Mouse (Mus musculus): ENCODE data around the gene Gm39566. TPM values are rescaled to one million over a fixed set of nuclear protein-coding genes. Genes with fewer than 3 reads are reported as not detected.

The Gm39566 gene
- polyA plus RNA-seq, 1 experiment from 2014 or later: not detected

Other genes with a start within 250 kb of the Gm39566 start
- 26.2 and 29.2 TPM in 2 replicates for gene Wrap53, start 235.0 kb downstream of the Gm39566 start, polyA plus RNA-seq (2015; fragmentation: Nextera tagmentation; extraction: Ambion mirVana)
- gene Trp53, start 234.9 kb downstream of the Gm39566 start, polyA plus RNA-seq (2015; fragmentation: Nextera tagmentation; extraction: Ambion mirVana): 141 and 154 TPM in 2 replicates
- gene Atp1b2, start 209.4 kb downstream of the Gm39566 start, polyA plus RNA-seq (2015; fragmentation: Nextera tagmentation; extraction: Ambion mirVana): 10.5 and 12.7 TPM in 2 replicates
- gene Shbg, start 197.4 kb downstream of the Gm39566 start, polyA plus RNA-seq (2015; fragmentation: Nextera tagmentation; extraction: Ambion mirVana): 0.15 TPM in 1 of 2 replicates, not detected in the other
- gene Sat2, start 193.3 kb downstream of the Gm39566 start, polyA plus RNA-seq (2015; fragmentation: Nextera tagmentation; extraction: Ambion mirVana): 15.2 and 19.2 TPM in 2 replicates
- gene Fxr2, start 182.3 kb downstream of the Gm39566 start, polyA plus RNA-seq (2015; fragmentation: Nextera tagmentation; extraction: Ambion mirVana): 22.2 and 22.6 TPM in 2 replicates
- gene Sox15, start 160.0 kb downstream of the Gm39566 start, polyA plus RNA-seq (2015; fragmentation: Nextera tagmentation; extraction: Ambion mirVana): 0.54 TPM in 1 of 2 replicates, not detected in the other
- 65.5 and 71.0 TPM in 2 replicates for gene Mpdu1, start 152.7 kb downstream of the Gm39566 start, polyA plus RNA-seq (2015; fragmentation: Nextera tagmentation; extraction: Ambion mirVana)
- gene Cd68, start 149.1 kb downstream of the Gm39566 start, polyA plus RNA-seq (2015; fragmentation: Nextera tagmentation; extraction: Ambion mirVana): 19.2 and 19.4 TPM in 2 replicates
- gene Eif4a1, start 142.9 kb downstream of the Gm39566 start, polyA plus RNA-seq (2015; fragmentation: Nextera tagmentation; extraction: Ambion mirVana): 539 and 624 TPM in 2 replicates
- gene Senp3, start 133.2 kb downstream of the Gm39566 start, polyA plus RNA-seq (2015; fragmentation: Nextera tagmentation; extraction: Ambion mirVana): 69.3 and 70.6 TPM in 2 replicates
- gene Tnfsf13, start 129.5 kb downstream of the Gm39566 start, polyA plus RNA-seq (2015; fragmentation: Nextera tagmentation; extraction: Ambion mirVana): 0.89 and 1.2 TPM in 2 replicates
- gene Tnfsf12, start 119.4 kb downstream of the Gm39566 start, polyA plus RNA-seq (2015; fragmentation: Nextera tagmentation; extraction: Ambion mirVana): 10.6 and 12.8 TPM in 2 replicates
- 5.0 and 5.4 TPM in 2 replicates for gene Tnfsfm13, start 119.2 kb downstream of the Gm39566 start, polyA plus RNA-seq (2015; fragmentation: Nextera tagmentation; extraction: Ambion mirVana)
- 24.1 and 25.3 TPM in 2 replicates for gene Polr2a, start 56.7 kb downstream of the Gm39566 start, polyA plus RNA-seq (2015; fragmentation: Nextera tagmentation; extraction: Ambion mirVana)
- 0.36 and 0.64 TPM in 2 replicates for gene Slc35g3, start 53.3 kb downstream of the Gm39566 start, polyA plus RNA-seq (2015; fragmentation: Nextera tagmentation; extraction: Ambion mirVana)
- 3.5 and 4.9 TPM in 2 replicates for gene Zbtb4, start 49.4 kb downstream of the Gm39566 start, polyA plus RNA-seq (2015; fragmentation: Nextera tagmentation; extraction: Ambion mirVana)
- gene Chrnb1, start 19.4 kb downstream of the Gm39566 start, polyA plus RNA-seq (2015; fragmentation: Nextera tagmentation; extraction: Ambion mirVana): 18.6 and 20.7 TPM in 2 replicates
- 1.0 and 1.7 TPM in 2 replicates for gene Fgf11, start 13.4 kb downstream of the Gm39566 start, polyA plus RNA-seq (2015; fragmentation: Nextera tagmentation; extraction: Ambion mirVana)
- gene Tmem102, start 9.7 kb downstream of the Gm39566 start, polyA plus RNA-seq (2015; fragmentation: Nextera tagmentation; extraction: Ambion mirVana): 6.5 and 8.6 TPM in 2 replicates
- not detected in 2 replicates for gene Spem2, start 3.2 kb upstream of the Gm39566 start, polyA plus RNA-seq (2015; fragmentation: Nextera tagmentation; extraction: Ambion mirVana)
- not detected in 2 replicates for gene Spem1, start 6.9 kb upstream of the Gm39566 start, polyA plus RNA-seq (2015; fragmentation: Nextera tagmentation; extraction: Ambion mirVana)
- gene Nlgn2, start 22.5 kb upstream of the Gm39566 start, polyA plus RNA-seq (2015; fragmentation: Nextera tagmentation; extraction: Ambion mirVana): 4.4 and 5.0 TPM in 2 replicates
- 443 and 452 TPM in 2 replicates for gene Tmem256, start 23.2 kb upstream of the Gm39566 start, polyA plus RNA-seq (2015; fragmentation: Nextera tagmentation; extraction: Ambion mirVana)
- 115 and 137 TPM in 2 replicates for gene Plscr3, start 31.1 kb upstream of the Gm39566 start, polyA plus RNA-seq (2015; fragmentation: Nextera tagmentation; extraction: Ambion mirVana)
- gene Tnk1, start 43.4 kb upstream of the Gm39566 start, polyA plus RNA-seq (2015; fragmentation: Nextera tagmentation; extraction: Ambion mirVana): 10.8 and 11.8 TPM in 2 replicates
- gene Tmem95, start 62.7 kb upstream of the Gm39566 start, polyA plus RNA-seq (2015; fragmentation: Nextera tagmentation; extraction: Ambion mirVana): not detected in 2 replicates
- gene Kctd11, start 66.1 kb upstream of the Gm39566 start, polyA plus RNA-seq (2015; fragmentation: Nextera tagmentation; extraction: Ambion mirVana): 10.9 and 11.4 TPM in 2 replicates
- gene Acap1, start 80.2 kb upstream of the Gm39566 start, polyA plus RNA-seq (2015; fragmentation: Nextera tagmentation; extraction: Ambion mirVana): 2.1 and 3.8 TPM in 2 replicates
- gene 2810408A11Rik, start 85.7 kb upstream of the Gm39566 start, polyA plus RNA-seq (2015; fragmentation: Nextera tagmentation; extraction: Ambion mirVana): 7.9 and 8.6 TPM in 2 replicates
- 5.7 and 6.4 TPM in 2 replicates for gene Neurl4, start 85.8 kb upstream of the Gm39566 start, polyA plus RNA-seq (2015; fragmentation: Nextera tagmentation; extraction: Ambion mirVana)
- gene Gps2, start 98.6 kb upstream of the Gm39566 start, polyA plus RNA-seq (2015; fragmentation: Nextera tagmentation; extraction: Ambion mirVana): 85.1 and 87.8 TPM in 2 replicates
- gene Eif5a, start 106.7 kb upstream of the Gm39566 start, polyA plus RNA-seq (2015; fragmentation: Nextera tagmentation; extraction: Ambion mirVana): 1,390 and 1,410 TPM in 2 replicates
- 2.7 and 4.9 TPM in 2 replicates for gene Ybx2, start 120.5 kb upstream of the Gm39566 start, polyA plus RNA-seq (2015; fragmentation: Nextera tagmentation; extraction: Ambion mirVana)
- 17.1 and 17.2 TPM in 2 replicates for gene Slc2a4, start 132.9 kb upstream of the Gm39566 start, polyA plus RNA-seq (2015; fragmentation: Nextera tagmentation; extraction: Ambion mirVana)
- gene Cldn7, start 149.5 kb upstream of the Gm39566 start, polyA plus RNA-seq (2015; fragmentation: Nextera tagmentation; extraction: Ambion mirVana): 172 and 202 TPM in 2 replicates
- gene Ctdnep1, start 165.9 kb upstream of the Gm39566 start, polyA plus RNA-seq (2015; fragmentation: Nextera tagmentation; extraction: Ambion mirVana): 20.6 and 23.0 TPM in 2 replicates
- 98.4 and 99.2 TPM in 2 replicates for gene Elp5, start 167.2 kb upstream of the Gm39566 start, polyA plus RNA-seq (2015; fragmentation: Nextera tagmentation; extraction: Ambion mirVana)
- gene Gabarap, start 175.8 kb upstream of the Gm39566 start, polyA plus RNA-seq (2015; fragmentation: Nextera tagmentation; extraction: Ambion mirVana): 515 and 536 TPM in 2 replicates
- 58.1 and 59.5 TPM in 2 replicates for gene Phf23, start 180.5 kb upstream of the Gm39566 start, polyA plus RNA-seq (2015; fragmentation: Nextera tagmentation; extraction: Ambion mirVana)
- 30.1 and 30.7 TPM in 2 replicates for gene Dvl2, start 185.3 kb upstream of the Gm39566 start, polyA plus RNA-seq (2015; fragmentation: Nextera tagmentation; extraction: Ambion mirVana)
- 90.0 and 92.0 TPM in 2 replicates for gene Acadvl, start 200.1 kb upstream of the Gm39566 start, polyA plus RNA-seq (2015; fragmentation: Nextera tagmentation; extraction: Ambion mirVana)
- gene Dlg4, start 201.6 kb upstream of the Gm39566 start, polyA plus RNA-seq (2015; fragmentation: Nextera tagmentation; extraction: Ambion mirVana): 5.5 and 7.9 TPM in 2 replicates
- gene Asgr1, start 238.8 kb upstream of the Gm39566 start, polyA plus RNA-seq (2015; fragmentation: Nextera tagmentation; extraction: Ambion mirVana): 0.18 TPM in 1 of 2 replicates, not detected in the other

All from lung, embryonic 16.5 days (tissue).